Mouse (Mus musculus) cerebellum, adult 2 months (tissue): ENCODE measurements around the gene Chp2. TPM values are rescaled to one million over a fixed set of nuclear protein-coding genes. Genes with fewer than 3 reads are reported as not detected.

Experiments used
- DNase-seq, 2 experiments: peaks; one replicate each; pipeline ENCODE4 v3.0.0; 2021
- H3K27ac ChIP-seq: fragments of 200-500 bp; 2 replicates; pipeline ENCODE4 v1.5.1; 2012; ENCODE audit warnings: low read length, control low read depth, inconsistent platforms; ENCODE audit not compliant: insufficient read depth
- H3K27me3 ChIP-seq: fragments of 200-500 bp; 2 replicates; pipeline ENCODE4 v1.6.1; 2012; ENCODE audit warnings: inconsistent platforms, mild to moderate bottlenecking, low read length, moderate library complexity; ENCODE audit not compliant: control insufficient read depth, insufficient read depth
- H3K4me1 ChIP-seq: fragments of 200-500 bp; 2 replicates; pipeline ENCODE4 v1.6.1; 2011; ENCODE audit warnings: low read length; ENCODE audit not compliant: control insufficient read depth, insufficient read depth
- H3K4me3 ChIP-seq: fragments of 200-500 bp; replicated peaks from 2 replicates; pipeline ENCODE3; 2011; ENCODE audit warnings: mild to moderate bottlenecking, low read depth, low read length, control low read depth; ENCODE audit not compliant: insufficient read depth
- CTCF ChIP-seq: fragments of 200-500 bp; IDR thresholded peaks from 2 replicates; pipeline ENCODE4 v1.5.1; 2011; ENCODE audit warnings: low read depth, mild to moderate bottlenecking, control low read depth, low read length, moderate library complexity, borderline replicate concordance; ENCODE audit not compliant: insufficient read depth
- POLR2A ChIP-seq: fragments of 200-500 bp; IDR thresholded peaks from 2 replicates; pipeline ENCODE4 v1.6.1; 2011; ENCODE audit warnings: low read length, control low read depth, borderline replicate concordance; ENCODE audit not compliant: insufficient read depth
- WGBS: fragments of 180-500 bp; shearing (Covaris S2); methylation state at CpG from one replicate; pipeline ENCODE4 v1.1.7; 2018; 5-methylcytosine and 5-hydroxymethylcytosine counted together
- polyA plus RNA-seq: library from polyadenylated mRNA; depleted of rRNA; stranded (reverse); fragments of >200 nt; gene quantifications from 2 replicates; pipeline ENCODE4 v1.2.3, GENCODE M21; 2012; rRNA removed

Chp2 gene
- 0.29 and 0.46 TPM in 2 replicates for polyA plus RNA-seq

GRCm38 (mm10) chr7:122219315-122219801, at the start of gene Chp2:
Gene Chp2, plus strand, starts transcription at chr7:122219496.
- Histone ChIP-seq H3K27me3 (no peaks in the 10 kb centered on the region), H3K4me1 (no peaks in the 10 kb centered on the region), H3K4me3 (no peak within 1 kb of the TSS), H3K27ac (no peak within 1 kb of the TSS)
- WGBS: 15% methylated on average over 20 of the region's 20 CpGs
- TF ChIP-seq POLR2A (no peak), CTCF (no peak)
- DNase-seq: no peak

DNA sequence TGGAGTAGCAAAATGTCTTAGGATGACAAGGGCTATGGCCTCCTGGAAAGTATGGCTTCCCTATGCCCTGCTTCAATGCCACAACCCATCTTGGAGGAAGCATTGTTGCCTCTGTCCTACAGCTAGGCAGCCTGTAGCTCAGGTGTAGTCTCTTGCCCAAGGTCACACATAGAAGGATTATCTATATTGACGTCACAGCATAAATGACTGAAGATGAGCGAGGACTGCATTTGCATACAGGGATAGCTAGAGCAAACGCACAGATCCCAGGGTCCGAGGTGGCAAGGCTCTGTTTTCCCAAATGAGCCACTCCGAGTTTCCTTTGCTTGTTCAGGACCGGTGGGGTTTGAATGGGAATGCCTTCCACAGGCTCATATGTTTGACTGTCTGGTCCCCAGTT, 48.6 kb upstream of the Chp2 start:
- 73% methylated on average over 6 of the region's 6 CpGs for WGBS

GRCm38 (mm10) chr7:122171613-122172012, 47.7 kb upstream of the Chp2 start:
- WGBS: 62% methylated on average over 10 of the region's 10 CpGs
- Histone ChIP-seq H3K27ac (no peak overlapping the region), H3K4me1 (no peaks in the 10 kb centered on the region), H3K4me3 (no peak overlapping the region), H3K27me3 (no peaks in the 10 kb centered on the region)
- DNase-seq: no peak
- no peak for TF ChIP-seq POLR2A
- no peak for TF ChIP-seq CTCF

More for the DNA sequence above, 48.6 kb upstream of the Chp2 start:
- Histone ChIP-seq H3K4me3 (no peak overlapping the region), H3K27me3 (no peaks in the 10 kb centered on the region), H3K4me1 (no peaks in the 10 kb centered on the region), H3K27ac (no peak overlapping the region)
- DNase-seq: no peak
- no peak for TF ChIP-seq CTCF
- TF ChIP-seq POLR2A: no peak

DNA sequence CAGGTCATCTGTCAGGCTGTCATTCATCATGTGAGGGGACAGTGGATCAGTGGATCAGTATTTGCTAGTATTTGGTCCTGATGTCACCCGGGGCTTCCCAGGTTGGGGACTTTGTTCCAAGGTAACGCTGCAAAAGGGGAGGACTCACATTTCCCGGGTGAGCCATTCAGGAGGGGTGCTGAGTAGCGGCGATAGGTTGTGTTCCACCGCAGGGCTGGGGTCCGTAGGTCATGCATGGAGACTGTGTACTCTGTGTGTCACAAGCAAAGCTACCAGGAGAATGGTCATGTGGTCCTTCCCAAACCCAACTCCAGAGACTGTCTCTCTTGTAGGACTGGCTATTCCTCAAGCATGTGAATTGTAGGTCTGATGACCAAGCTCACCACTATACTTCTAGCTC, 38.6 kb upstream of the Chp2 start:
- Histone ChIP-seq H3K27me3 (no peaks in the 10 kb centered on the region), H3K4me3 (no peak overlapping the region), H3K4me1 (no peaks in the 10 kb centered on the region), H3K27ac (no peak overlapping the region)
- no peak for TF ChIP-seq POLR2A
- no peak for TF ChIP-seq CTCF
- no peak for DNase-seq
- 87% methylated on average over 7 of the region's 7 CpGs for WGBS

DNA sequence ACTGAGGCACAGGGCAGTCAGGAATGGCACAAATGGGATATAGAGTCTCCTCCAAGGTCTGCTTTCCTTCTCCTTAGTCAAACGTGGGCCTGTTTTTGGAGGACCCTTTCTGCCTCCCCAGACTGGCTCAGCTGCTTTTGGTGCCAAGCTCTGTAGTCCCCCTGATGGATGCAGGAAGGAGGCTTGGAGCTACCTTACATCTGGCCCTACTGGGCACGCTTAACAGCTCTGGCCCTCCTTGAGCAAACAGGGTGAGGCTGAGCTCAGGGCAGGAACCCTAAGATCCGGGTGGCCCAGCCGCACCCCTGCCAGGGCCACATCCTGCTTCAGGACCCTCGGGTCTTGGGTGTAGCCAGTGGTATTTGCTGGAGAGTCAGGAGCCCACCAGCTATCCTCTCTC, 34.7 kb upstream of the Chp2 start:
- Histone ChIP-seq H3K27ac (no peak overlapping the region), H3K27me3 (no peaks in the 10 kb centered on the region), H3K4me3 (no peak overlapping the region), H3K4me1 (no peaks in the 10 kb centered on the region)
- DNase-seq: no peak
- 73% methylated on average over 5 of the region's 5 CpGs for WGBS
- no peak for TF ChIP-seq POLR2A
- no peak for TF ChIP-seq CTCF

DNA sequence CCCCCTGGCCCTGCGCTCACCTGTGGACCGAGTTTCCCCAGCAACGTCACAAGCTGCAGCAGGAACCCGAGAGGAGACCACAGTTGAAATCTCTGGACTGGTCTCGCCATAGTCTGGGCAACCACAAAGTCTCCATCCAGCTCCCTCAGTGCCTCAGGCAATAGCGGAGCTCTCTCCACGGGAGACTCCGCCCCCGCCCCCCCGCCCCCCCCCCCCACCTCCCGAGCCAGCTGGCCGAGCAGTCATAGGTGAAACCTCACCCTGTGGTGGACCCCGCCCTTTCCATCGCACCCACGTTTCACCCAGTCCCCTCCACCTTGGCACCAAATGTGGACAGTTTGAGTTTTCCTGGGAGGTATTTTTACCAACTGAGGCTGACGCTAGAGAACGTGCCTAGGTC, 33.3 kb upstream of the Chp2 start, which contains the start of gene Ern2:
Ern2 (minus strand) TSS at position 165 of the 400 bp plus-strand sequence.
- H3K4me1 ChIP-seq: no peaks in the 10 kb centered on the region
- no peak within 1 kb of the TSS for H3K4me3 ChIP-seq
- no peak within 1 kb of the TSS for H3K27ac ChIP-seq
- no peak for TF ChIP-seq POLR2A
- no peak for TF ChIP-seq CTCF
- DNase-seq: no peak
- WGBS: 23% methylated on average over 15 of the region's 17 CpGs
- no peaks in the 10 kb centered on the region for H3K27me3 ChIP-seq

GRCm38 (mm10) chr7:122189484-122189883, 29.8 kb upstream of the Chp2 start:
- DNase-seq: peak in 1 of 2 experiments; percentile 19
- no peak overlapping the region for H3K4me3 ChIP-seq
- WGBS: 34% methylated on average over 7 of the region's 7 CpGs
- no peak overlapping the region for H3K27ac ChIP-seq
- TF ChIP-seq CTCF (peak; percentile 72), POLR2A (no peak)
- no peaks in the 10 kb centered on the region for H3K27me3 ChIP-seq
- H3K4me1 ChIP-seq: no peaks in the 10 kb centered on the region

DNA sequence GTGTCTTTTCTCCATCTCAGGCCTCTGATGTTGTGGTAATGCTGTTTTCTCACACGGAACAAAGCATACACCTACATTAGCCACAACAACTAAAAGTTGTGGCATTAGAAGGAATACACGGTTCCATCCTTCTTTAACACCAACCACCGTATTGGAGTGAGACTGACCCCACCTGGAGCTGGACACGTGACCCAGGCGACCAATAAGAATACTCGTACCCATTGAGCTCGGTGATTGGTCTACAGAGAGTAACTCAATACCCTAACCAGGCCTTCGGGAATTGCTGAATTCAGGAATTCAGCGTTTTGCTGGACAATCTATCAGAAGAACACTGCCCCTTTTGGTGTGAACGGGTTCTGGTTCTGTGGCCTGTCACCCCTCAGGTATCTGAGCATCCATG, 28.2 kb upstream of the Chp2 start:
- H3K27me3 ChIP-seq: no peaks in the 10 kb centered on the region
- no peaks in the 10 kb centered on the region for H3K4me1 ChIP-seq
- no peak overlapping the region for H3K27ac ChIP-seq
- WGBS: 64% methylated on average over 10 of the region's 10 CpGs
- no peak for DNase-seq
- H3K4me3 ChIP-seq: no peak overlapping the region
- no peak for TF ChIP-seq CTCF
- TF ChIP-seq POLR2A: no peak

DNA sequence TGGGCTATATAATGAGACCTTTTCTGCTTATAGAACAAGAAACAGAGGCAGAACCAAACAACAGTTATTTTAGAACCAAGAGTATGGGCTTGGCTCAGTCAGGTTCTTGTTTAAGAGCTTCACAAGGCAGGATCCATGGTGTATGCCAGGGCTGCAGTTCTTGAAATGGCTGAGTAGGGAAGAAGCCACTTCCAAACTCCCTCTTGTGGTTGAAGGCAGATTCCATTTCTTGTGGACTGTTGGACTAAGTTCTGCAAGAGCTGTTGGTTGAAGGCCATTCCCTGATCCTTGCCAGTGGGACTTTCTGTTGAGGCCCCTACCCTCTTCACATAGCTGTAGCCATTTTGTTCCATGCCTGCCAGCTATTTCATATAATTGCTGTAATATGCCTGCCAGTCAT, 25.4 kb upstream of the Chp2 start:
- H3K27ac ChIP-seq: no peak overlapping the region
- no peak for DNase-seq
- no peaks in the 10 kb centered on the region for H3K27me3 ChIP-seq
- no peak for TF ChIP-seq POLR2A
- no peak for TF ChIP-seq CTCF
- H3K4me1 ChIP-seq: no peaks in the 10 kb centered on the region
- H3K4me3 ChIP-seq: no peak overlapping the region
